ENCODE assay signal across 11 mouse cellular contexts in genomic region chr3:97797371-97797770, GRCm38 (mm10).
"Had no signal": no experiment of that assay in that cellular context is flagged by ENCODE, and none has a peak within 500 bp of the region (broad histone marks: within the 10 kb centered on the region; RNA-seq: fewer than 3 reads in every experiment).

No protein-coding gene starts in this region.

- DNase-seq: kidney, postnatal 4 days; lung, adult 2 months; lung, postnatal 36 days; right cerebral cortex, postnatal 14 days; thymus, postnatal 4 days had no signal

- H3K36me3 ChIP-seq: limb, embryonic 10.5 days; liver, embryonic 15.5 days; midbrain, embryonic 13.5 days had no signal

- H3K27me3 ChIP-seq: liver, embryonic 15.5 days; midbrain, embryonic 13.5 days had no signal

- H3K9ac ChIP-seq: liver, embryonic 15.5 days; midbrain, embryonic 13.5 days had no signal

- H3K9me3 ChIP-seq: limb, embryonic 10.5 days; liver, embryonic 15.5 days; midbrain, embryonic 13.5 days had no signal

- H3K27ac ChIP-seq: left cerebral cortex, adult 2 months; limb, embryonic 10.5 days; liver, embryonic 15.5 days; midbrain, embryonic 13.5 days had no signal

- H3K4me3 ChIP-seq: left cerebral cortex, adult 2 months; limb, embryonic 10.5 days; liver, embryonic 15.5 days; midbrain, embryonic 13.5 days had no signal

- H3K4me2 ChIP-seq: liver, embryonic 11.5 days; liver, embryonic 15.5 days; midbrain, embryonic 13.5 days had no signal

- ATAC-seq: lung, postnatal 0 days; midbrain, embryonic 13.5 days had no signal

- H3K4me1 ChIP-seq: liver, embryonic 15.5 days; midbrain, embryonic 13.5 days had no signal
